Mouse (Mus musculus): ENCODE measurements around the gene Itpr3. TPM values are rescaled to one million over a fixed set of nuclear protein-coding genes. Genes with fewer than 3 reads are reported as not detected.

The Itpr3 gene
- polyA plus RNA-seq, 1 experiment from 2014 or later, result 0.41 TPM

GRCm38 (mm10) chr17:27040304-27041045 lies 16.6 kb upstream of the Itpr3 start:
- Histone ChIP-seq H3K4me2 (peak overlapping the region; percentile 47), H3K4me3 (no peak overlapping the region), H3K9ac (peak overlapping the region; percentile 7; the same call in 1 of the 2 replicates), H3K4me1 (peaks cover 21% of the 10 kb centered on the region), H3K36me3 (ENCODE audit: poor library complexity, severe bottlenecking) (no peaks in the 10 kb centered on the region), H3K9me3 (replicated peaks) (no peaks in the 10 kb centered on the region), H3K27ac (no peak overlapping the region; the same call in 1 of the 2 replicates), H3K27me3 (no peaks in the 10 kb centered on the region)
- no peak for ATAC-seq
- 12% methylated on average over 20 of the region's 20 CpGs for WGBS

DNA sequence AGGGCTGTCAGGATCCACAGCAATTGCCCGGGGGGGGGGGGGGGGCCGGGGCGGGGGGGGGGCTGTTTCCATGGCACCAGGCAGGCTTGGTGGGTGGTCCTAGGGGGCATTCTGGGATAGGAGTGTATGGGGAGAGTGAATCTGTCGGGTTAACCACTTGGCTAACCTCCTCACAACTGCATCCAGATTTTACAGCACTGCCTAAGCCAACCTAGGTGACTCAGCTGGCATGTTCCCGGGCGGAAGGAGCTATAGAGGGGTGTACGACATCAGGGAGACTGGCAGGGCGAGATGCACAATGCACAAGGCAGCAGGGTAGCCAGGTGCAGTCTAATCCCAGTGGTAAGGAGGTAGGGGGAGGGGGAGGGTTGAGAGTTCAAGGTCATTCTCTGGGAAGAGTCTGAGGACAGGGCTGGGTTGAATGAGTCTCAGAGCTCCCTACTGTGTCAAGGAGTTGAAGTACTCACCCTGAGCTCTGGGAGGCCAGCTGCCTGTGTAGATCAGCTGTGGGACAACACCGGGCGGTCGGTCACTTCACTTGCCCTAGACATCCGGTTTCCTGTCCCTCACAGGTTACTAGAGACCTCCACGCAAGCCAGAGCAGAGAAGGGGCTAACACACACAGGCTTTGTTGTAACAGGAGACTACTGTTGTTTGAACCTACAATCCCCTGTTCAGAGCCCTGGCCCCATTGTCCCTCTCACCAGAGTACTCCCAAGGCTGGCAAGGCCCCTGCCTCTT lies 15.9 kb upstream of the Itpr3 start:
- WGBS, result 48% methylated on average over 10 of the region's 13 CpGs
- Histone ChIP-seq H3K4me3 (no peak overlapping the region), H3K9me3 (replicated peaks) (no peaks in the 10 kb centered on the region), H3K9ac (no peak overlapping the region), H3K36me3 (ENCODE audit: poor library complexity, severe bottlenecking) (no peaks in the 10 kb centered on the region), H3K4me2 (no peak overlapping the region), H3K27ac (no peak overlapping the region), H3K4me1 (peaks cover 21% of the 10 kb centered on the region), H3K27me3 (no peaks in the 10 kb centered on the region)
- no peak for ATAC-seq

- H3K27ac ChIP-seq, result no peak overlapping the region
- H3K27me3 ChIP-seq, result no peaks in the 10 kb centered on the region
- peaks cover 21% of the 10 kb centered on the region for H3K4me1 ChIP-seq
- no peak for ATAC-seq
- WGBS, result 87% methylated on average over 2 of the region's 2 CpGs
- no peaks in the 10 kb centered on the region for H3K9me3 ChIP-seq (replicated peaks)
- no peaks in the 10 kb centered on the region for H3K36me3 ChIP-seq (ENCODE audit: poor library complexity, severe bottlenecking)
- H3K9ac ChIP-seq, result no peak overlapping the region
- H3K4me3 ChIP-seq, result no peak overlapping the region
- no peak overlapping the region for H3K4me2 ChIP-seq
Observed at GRCm38 (mm10) chr17:27041787-27042055, 15.4 kb upstream of the Itpr3 start.

DNA sequence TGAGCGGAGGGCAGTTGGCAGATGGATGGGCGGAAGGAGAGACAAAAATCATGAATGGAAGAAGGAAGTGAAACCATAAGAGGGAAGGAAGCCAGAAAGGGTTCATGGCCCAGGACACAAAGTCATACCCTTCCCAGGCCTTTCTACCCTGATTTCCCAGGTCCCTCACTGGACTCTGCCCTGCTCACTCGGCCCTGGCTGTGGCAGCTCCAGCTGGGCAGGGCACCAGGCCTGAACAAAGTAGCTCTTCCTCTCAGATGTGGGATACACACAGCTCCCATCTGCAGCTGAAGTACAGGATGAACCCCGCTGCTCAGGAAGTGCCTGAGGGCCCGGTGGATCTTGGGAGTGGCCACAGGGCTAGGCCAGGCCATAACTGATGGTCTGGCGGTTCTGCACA lies 14.3 kb upstream of the Itpr3 start:
- H3K9ac ChIP-seq, result no peak overlapping the region
- no peaks in the 10 kb centered on the region for H3K27me3 ChIP-seq
- H3K4me2 ChIP-seq, result no peak overlapping the region
- ATAC-seq, result no peak
- no peak overlapping the region for H3K27ac ChIP-seq
- H3K9me3 ChIP-seq (replicated peaks), result no peaks in the 10 kb centered on the region
- 65% methylated on average over 6 of the region's 6 CpGs for WGBS
- peaks cover 21% of the 10 kb centered on the region for H3K4me1 ChIP-seq
- no peak overlapping the region for H3K4me3 ChIP-seq
- H3K36me3 ChIP-seq (ENCODE audit: poor library complexity, severe bottlenecking), result no peaks in the 10 kb centered on the region

DNA sequence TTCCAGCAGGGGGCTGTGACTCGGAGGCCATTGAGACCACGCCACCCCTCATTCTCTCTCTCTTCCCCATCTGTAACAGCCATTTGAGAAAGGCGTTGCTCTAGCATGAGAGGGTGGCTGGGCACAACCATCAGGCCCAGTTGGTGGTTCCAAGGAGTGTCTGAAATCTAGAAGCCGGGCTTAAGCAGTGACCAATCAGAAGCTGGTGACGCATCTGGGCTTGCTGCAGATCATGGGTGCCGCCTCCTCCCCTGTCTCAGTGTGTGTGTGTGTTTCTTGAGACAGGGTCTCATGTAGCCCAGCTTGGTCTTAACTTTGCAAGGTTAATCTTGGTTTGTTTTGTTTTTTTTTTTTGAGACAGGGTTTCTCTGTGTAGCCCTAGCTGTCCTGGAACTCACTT lies 11.9 kb upstream of the Itpr3 start:
- ATAC-seq, result no peak
- Histone ChIP-seq H3K27ac (no peak overlapping the region), H3K4me3 (no peak overlapping the region), H3K4me2 (no peak overlapping the region), H3K4me1 (peaks cover 10% of the 10 kb centered on the region), H3K9me3 (replicated peaks) (no peaks in the 10 kb centered on the region), H3K36me3 (ENCODE audit: poor library complexity, severe bottlenecking) (no peaks in the 10 kb centered on the region), H3K9ac (no peak overlapping the region), H3K27me3 (no peaks in the 10 kb centered on the region)
- WGBS, result 82% methylated on average over 6 of the region's 6 CpGs

- Histone ChIP-seq H3K4me2 (no peak overlapping the region), H3K4me3 (no peak overlapping the region), H3K27ac (no peak overlapping the region), H3K4me1 (no peaks in the 10 kb centered on the region), H3K36me3 (ENCODE audit: poor library complexity, severe bottlenecking) (no peaks in the 10 kb centered on the region), H3K9me3 (replicated peaks) (no peaks in the 10 kb centered on the region), H3K9ac (no peak overlapping the region), H3K27me3 (no peaks in the 10 kb centered on the region)
- ATAC-seq, result no peak
- 77% methylated on average over 14 of the region's 14 CpGs for whole genome bisulfite sequencing
Observed at GRCm38 (mm10) chr17:27047762-27048444, 9.2 kb upstream of the Itpr3 start.

GRCm38 (mm10) chr17:27048445-27049239 lies 8.5 kb upstream of the Itpr3 start:
- no peaks in the 10 kb centered on the region for H3K4me1 ChIP-seq
- H3K27me3 ChIP-seq, result peaks cover 2% of the 10 kb centered on the region; the same call in 1 of the 2 replicates
- WGBS, result 81% methylated on average over 14 of the region's 14 CpGs
- no peak overlapping the region for H3K4me2 ChIP-seq
- H3K4me3 ChIP-seq, result no peak overlapping the region
- H3K27ac ChIP-seq, result no peak overlapping the region
- no peaks in the 10 kb centered on the region for H3K36me3 ChIP-seq (ENCODE audit: poor library complexity, severe bottlenecking)
- no peak for ATAC-seq
- no peaks in the 10 kb centered on the region for H3K9me3 ChIP-seq (replicated peaks)
- no peak overlapping the region for H3K9ac ChIP-seq

DNA sequence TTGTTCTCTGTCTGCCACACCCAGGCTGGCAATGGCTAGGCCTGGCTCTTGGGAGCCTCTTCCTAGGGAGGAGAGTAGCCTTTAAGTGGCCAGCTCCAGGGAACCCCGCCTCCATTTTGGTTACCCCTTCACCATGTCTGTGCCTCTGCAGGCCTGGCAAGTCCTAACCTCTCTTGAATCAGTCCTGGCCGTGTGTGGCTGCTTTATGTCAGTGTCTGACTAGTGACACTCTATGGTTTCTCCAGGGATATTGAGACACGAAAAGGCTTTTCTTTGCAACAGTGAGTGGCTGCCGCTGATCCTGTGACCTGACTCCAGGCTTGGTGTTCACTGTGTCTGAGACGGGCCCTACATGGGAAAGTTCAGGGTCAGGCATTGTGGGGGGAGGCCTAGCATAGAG lies 6.3 kb upstream of the Itpr3 start:
- Histone ChIP-seq H3K27me3 (peaks cover 18% of the 10 kb centered on the region), H3K36me3 (ENCODE audit: poor library complexity, severe bottlenecking) (no peaks in the 10 kb centered on the region), H3K9me3 (replicated peaks) (no peaks in the 10 kb centered on the region), H3K4me2 (no peak overlapping the region), H3K9ac (no peak overlapping the region), H3K4me3 (no peak overlapping the region), H3K27ac (no peak overlapping the region), H3K4me1 (no peaks in the 10 kb centered on the region)
- no peak for ATAC-seq
- 67% methylated on average over 5 of the region's 5 CpGs for WGBS

GRCm38 (mm10) chr17:27051514-27051913 lies 5.6 kb upstream of the Itpr3 start:
- Histone ChIP-seq H3K4me1 (no peaks in the 10 kb centered on the region; the same call in 1 of the 2 replicates), H3K36me3 (ENCODE audit: poor library complexity, severe bottlenecking) (no peaks in the 10 kb centered on the region), H3K9ac (no peak overlapping the region), H3K27ac (no peak overlapping the region), H3K4me3 (no peak overlapping the region), H3K9me3 (replicated peaks) (no peaks in the 10 kb centered on the region), H3K4me2 (no peak overlapping the region), H3K27me3 (peaks cover 24% of the 10 kb centered on the region)
- 44% methylated on average over 10 of the region's 11 CpGs for WGBS
- ATAC-seq, result 0 out of 2 replicates have a peak, but pooled peaks have one; percentile 21

- 0% methylated on average over 13 of the region's 13 CpGs for WGBS
- ATAC-seq, result no peak
- Histone ChIP-seq H3K36me3 (ENCODE audit: poor library complexity, severe bottlenecking) (no peaks in the 10 kb centered on the region), H3K9me3 (replicated peaks) (no peaks in the 10 kb centered on the region), H3K27ac (no peak overlapping the region), H3K9ac (no peak overlapping the region), H3K27me3 (peaks cover 60% of the 10 kb centered on the region), H3K4me2 (peak overlapping the region; percentile 70; the same call in 1 of the 2 replicates), H3K4me1 (peaks cover 8% of the 10 kb centered on the region), H3K4me3 (peak overlapping the region; percentile 42; the same call in 1 of the 2 replicates)
Observed at GRCm38 (mm10) chr17:27056170-27056569, 934 bp upstream of the Itpr3 start.

- Histone ChIP-seq H3K27ac (no peak overlapping the region), H3K36me3 (ENCODE audit: poor library complexity, severe bottlenecking) (no peaks in the 10 kb centered on the region), H3K27me3 (peaks cover 60% of the 10 kb centered on the region), H3K9me3 (replicated peaks) (no peaks in the 10 kb centered on the region; the same call in 1 of the 2 replicates), H3K4me1 (peaks cover 8% of the 10 kb centered on the region), H3K4me3 (peak overlapping the region; percentile 42), H3K4me2 (peak overlapping the region; percentile 70), H3K9ac (0 out of 2 replicates have a peak overlapping the region, but pooled peaks have one; percentile 36)
- ATAC-seq, result no peak
- under 1% methylated on average over 24 of the region's 24 CpGs for whole genome bisulfite sequencing
Observed at GRCm38 (mm10) chr17:27057517-27058055, 482 bp downstream of the Itpr3 start.

All from forebrain, embryonic 13.5 days (tissue).